Mouse (Mus musculus): Measurements from ENCODE around the gene Xrra1.

Gene Xrra1

GRCm38 (mm10) chr7:99850534-99850933 is 8.4 kb upstream of the Xrra1 start:
- no peak for DNase-seq (ENCODE audit: extremely low read depth, low read depth)

GRCm38 (mm10) chr7:99851121-99851520 is 7.8 kb upstream of the Xrra1 start:
- no peak for DNase-seq (ENCODE audit: extremely low read depth, low read depth)

GRCm38 (mm10) chr7:99851618-99852017 is 7.3 kb upstream of the Xrra1 start:
- no peak for DNase-seq (ENCODE audit: extremely low read depth, low read depth)

GRCm38 (mm10) chr7:99853350-99853749 is 5.6 kb upstream of the Xrra1 start:
- DNase-seq (ENCODE audit: extremely low read depth, low read depth): no peak

- no peak for DNase-seq (ENCODE audit: extremely low read depth, low read depth)
Measured at GRCm38 (mm10) chr7:99854311-99854710, 4.6 kb upstream of the Xrra1 start.

- no peak for DNase-seq (ENCODE audit: extremely low read depth, low read depth)
Measured at GRCm38 (mm10) chr7:99856266-99856861, 2.6 kb upstream of the Xrra1 start.

GRCm38 (mm10) chr7:99858175-99858812 is 622 bp upstream of the Xrra1 start:
- DNase-seq (ENCODE audit: extremely low read depth, low read depth): no peak

GRCm38 (mm10) chr7:99863362-99863761 is 4.4 kb downstream of the Xrra1 start, which contains the start of gene Spcs2:
Gene Spcs2, minus strand, starts transcription at chr7:99863462.
- no peak for DNase-seq (ENCODE audit: extremely low read depth, low read depth)

- no peak for DNase-seq (ENCODE audit: extremely low read depth, low read depth)
Measured at GRCm38 (mm10) chr7:99864241-99865028, 5.5 kb downstream of the Xrra1 start.

GRCm38 (mm10) chr7:99865219-99865618 is 6.3 kb downstream of the Xrra1 start:
- DNase-seq (ENCODE audit: extremely low read depth, low read depth): no peak

- no peak for DNase-seq (ENCODE audit: extremely low read depth, low read depth)
Measured at GRCm38 (mm10) chr7:99869296-99869695, 10.4 kb downstream of the Xrra1 start.

- no peak for DNase-seq (ENCODE audit: extremely low read depth, low read depth)
Measured at GRCm38 (mm10) chr7:99873965-99874364, 15.0 kb downstream of the Xrra1 start.

- DNase-seq (ENCODE audit: extremely low read depth, low read depth): no peak
Measured at GRCm38 (mm10) chr7:99875891-99876290, 17.0 kb downstream of the Xrra1 start.

- peak; percentile 55 for DNase-seq (ENCODE audit: extremely low read depth, low read depth)
Measured at GRCm38 (mm10) chr7:99876345-99876744, 17.4 kb downstream of the Xrra1 start.

- DNase-seq (ENCODE audit: extremely low read depth, low read depth): no peak
Measured at GRCm38 (mm10) chr7:99878254-99878653, 19.3 kb downstream of the Xrra1 start.

- no peak for DNase-seq (ENCODE audit: extremely low read depth, low read depth)
Measured at GRCm38 (mm10) chr7:99887230-99887735, 28.4 kb downstream of the Xrra1 start.

- no peak for DNase-seq (ENCODE audit: extremely low read depth, low read depth)
Measured at GRCm38 (mm10) chr7:99887743-99888142, 28.8 kb downstream of the Xrra1 start.

GRCm38 (mm10) chr7:99889175-99889880 is 30.4 kb downstream of the Xrra1 start:
- no peak for DNase-seq (ENCODE audit: extremely low read depth, low read depth)

GRCm38 (mm10) chr7:99890168-99890755 is 31.3 kb downstream of the Xrra1 start:
- DNase-seq (ENCODE audit: extremely low read depth, low read depth): no peak

GRCm38 (mm10) chr7:99891471-99891870 is 32.6 kb downstream of the Xrra1 start:
- no peak for DNase-seq (ENCODE audit: extremely low read depth, low read depth)

GRCm38 (mm10) chr7:99892351-99892750 is 33.4 kb downstream of the Xrra1 start:
- DNase-seq (ENCODE audit: extremely low read depth, low read depth): no peak

All from MEL-GATA-1-ER (cell line).